Mouse (Mus musculus) right cerebral cortex, adult 18-20 months (tissue): ENCODE results near the gene Ccdc78.
A peak's percentile ranks its signal among the peaks of the same experiment; 100 is the strongest.

Experiments
- DNase-seq: peaks from one replicate; pipeline ENCODE4 v3.0.0; 2022; ENCODE audit warnings: mixed read lengths

Ccdc78 gene

GRCm38 (mm10) chr17:25817662-25818061 lies 31.3 kb downstream of the Ccdc78 start:
- no peak for DNase-seq

GRCm38 (mm10) chr17:25818851-25819780 lies 32.7 kb downstream of the Ccdc78 start:
- no peak for DNase-seq

GRCm38 (mm10) chr17:25823452-25823851 lies 37.1 kb downstream of the Ccdc78 start, which contains the start of gene Wdr24:
Gene Wdr24, plus strand, starts transcription at chr17:25823627.
- peak; percentile 85 for DNase-seq

GRCm38 (mm10) chr17:25824362-25825142 lies 38.2 kb downstream of the Ccdc78 start:
- no peak for DNase-seq

GRCm38 (mm10) chr17:25825311-25825710 lies 38.9 kb downstream of the Ccdc78 start:
- DNase-seq = no peak

GRCm38 (mm10) chr17:25825984-25826570 lies 39.7 kb downstream of the Ccdc78 start:
- no peak for DNase-seq

GRCm38 (mm10) chr17:25827011-25827410 lies 40.6 kb downstream of the Ccdc78 start:
- DNase-seq = no peak

- no peak for DNase-seq
Observed at GRCm38 (mm10) chr17:25827546-25828222, 41.3 kb downstream of the Ccdc78 start.

GRCm38 (mm10) chr17:25828223-25828594 lies 41.8 kb downstream of the Ccdc78 start:
- DNase-seq = no peak

- peak; percentile 87 for DNase-seq
Observed at GRCm38 (mm10) chr17:25828712-25829557, 42.6 kb downstream of the Ccdc78 start, which contains the start of gene Jmjd8. Gene Jmjd8, plus strand, starts transcription at chr17:25828867.

GRCm38 (mm10) chr17:25829558-25830017 lies 43.2 kb downstream of the Ccdc78 start:
- no peak for DNase-seq

GRCm38 (mm10) chr17:25830200-25830753 lies 43.9 kb downstream of the Ccdc78 start:
- no peak for DNase-seq

GRCm38 (mm10) chr17:25830806-25831431 lies 44.5 kb downstream of the Ccdc78 start:
- DNase-seq = no peak

GRCm38 (mm10) chr17:25831451-25832281 lies 45.3 kb downstream of the Ccdc78 start:
- no peak for DNase-seq

- DNase-seq = peak; percentile 99
Observed at GRCm38 (mm10) chr17:25832436-25833290, 46.3 kb downstream of the Ccdc78 start.

GRCm38 (mm10) chr17:25833291-25833663 lies 46.9 kb downstream of the Ccdc78 start, which contains the start of gene Stub1:
Gene Stub1, minus strand, starts transcription at chr17:25833404.
- peak; percentile 85 for DNase-seq

- no peak for DNase-seq
Observed at GRCm38 (mm10) chr17:25833961-25834594, 47.7 kb downstream of the Ccdc78 start.

GRCm38 (mm10) chr17:25834595-25835222 lies 48.3 kb downstream of the Ccdc78 start:
- no peak for DNase-seq
